In genomic region chr19:45821832-45822231, GRCm38 (mm10) we compare ENCODE assay signal across 17 mouse cellular contexts. TPM values are rescaled to one million over a fixed set of nuclear protein-coding genes. Genes with fewer than 3 reads are reported as not detected.
DNase-seq lines count a peak whose midpoint lies in the region; ATAC-seq and TF ChIP-seq lines count a peak whose summit lies in the region.
"Had no signal": no experiment of that assay in that cellular context is flagged by ENCODE, and none has a peak within 500 bp of the region (broad histone marks: within the 10 kb centered on the region; RNA-seq: fewer than 3 reads in every experiment).

No protein-coding gene starts in this region.

- DNase-seq in left cerebral cortex, postnatal 4 days: peak; percentile 76
- DNase-seq in left cerebral cortex, adult 11 months (ENCODE audit: low spot score): no peak
- DNase-seq in cerebellum, adult 8-10 months: peak; percentile 23
- peak; percentile 68 for DNase-seq in midbrain, postnatal 0 days (ENCODE audit: low spot score)
- DNase-seq: gastrocnemius, postnatal 36 days; kidney, adult 18-20 months; kidney, postnatal 14 days; thymus, postnatal 25 days had no signal

- peaks cover 12% of the 10 kb centered on the region for H3K4me1 ChIP-seq in forebrain, embryonic 15.5 days
- H3K4me1 ChIP-seq in forebrain, embryonic 12.5 days: peaks cover 7% of the 10 kb centered on the region; the same call in 1 of the 2 replicates
- H3K4me1 ChIP-seq in midbrain, postnatal 0 days (ENCODE audit: insufficient read depth, low read length): no peaks in the 10 kb centered on the region
- 0 out of 2 replicates have a peak, but pooled peaks cover 9% of the 10 kb centered on the region for H3K4me1 ChIP-seq in liver, embryonic 12.5 days

- no peaks in the 10 kb centered on the region for H3K27me3 ChIP-seq in forebrain, embryonic 15.5 days
- peaks cover 7% of the 10 kb centered on the region; the same call in 1 of the 2 replicates for H3K27me3 ChIP-seq in forebrain, embryonic 12.5 days
- no peaks in the 10 kb centered on the region for H3K27me3 ChIP-seq in midbrain, postnatal 0 days (ENCODE audit: insufficient read depth, low read length)
- peaks cover 11% of the 10 kb centered on the region for H3K27me3 ChIP-seq in liver, embryonic 12.5 days (replicated peaks)
- H3K27me3 ChIP-seq: embryonic facial prominence, embryonic 13.5 days; lung, embryonic 15.5 days; Patski had no signal

- no peaks in the 10 kb centered on the region; the same call in 1 of the 2 replicates for H3K36me3 ChIP-seq in forebrain, embryonic 15.5 days
- no peaks in the 10 kb centered on the region for H3K36me3 ChIP-seq in forebrain, embryonic 12.5 days (replicated peaks)
- H3K36me3 ChIP-seq in midbrain, postnatal 0 days (ENCODE audit: insufficient read depth, low read length): peaks cover 5% of the 10 kb centered on the region
- H3K36me3 ChIP-seq in liver, embryonic 12.5 days: peaks cover 4% of the 10 kb centered on the region; the same call in 1 of the 2 replicates
- H3K36me3 ChIP-seq: lung, embryonic 15.5 days had no signal

- intact Hi-C loops in left cerebral cortex, postnatal 4 days (cut with DNase I): no loop called here

- H3K4me3 ChIP-seq in forebrain, embryonic 15.5 days: no peak overlapping the region
- H3K4me3 ChIP-seq in forebrain, embryonic 12.5 days (replicated peaks): no peak overlapping the region
- no peak overlapping the region for H3K4me3 ChIP-seq in midbrain, postnatal 0 days (ENCODE audit: low read depth, low read length)
- no peak overlapping the region for H3K4me3 ChIP-seq in liver, embryonic 12.5 days
- H3K4me3 ChIP-seq: embryonic facial prominence, embryonic 13.5 days; heart, embryonic 10.5 days; lung, embryonic 15.5 days had no signal

- no peak for TF ChIP-seq CTCF in midbrain, postnatal 0 days (IDR thresholded peaks at IDR 0.05)

- 37% methylated on average over 5 of the region's 5 CpGs for WGBS in forebrain, embryonic 15.5 days
- 63% methylated on average over 5 of the region's 5 CpGs for whole genome bisulfite sequencing in forebrain, embryonic 12.5 days
- WGBS in midbrain, postnatal 0 days: 63% methylated on average over 5 of the region's 5 CpGs
- 69% methylated on average over 5 of the region's 5 CpGs for WGBS in liver, embryonic 12.5 days (ENCODE audit: insufficient replicate concordance)

- no peak overlapping the region for H3K4me2 ChIP-seq in forebrain, embryonic 15.5 days (replicated peaks)
- no peak overlapping the region for H3K4me2 ChIP-seq in forebrain, embryonic 12.5 days
- no peak overlapping the region for H3K4me2 ChIP-seq in midbrain, postnatal 0 days (ENCODE audit: low read depth, low read length, poor library complexity, severe bottlenecking)
- no peak overlapping the region for H3K4me2 ChIP-seq in liver, embryonic 12.5 days
- H3K4me2 ChIP-seq: embryonic facial prominence, embryonic 13.5 days; lung, embryonic 15.5 days had no signal

- no peaks in the 10 kb centered on the region for H3K9me3 ChIP-seq in forebrain, embryonic 15.5 days
- H3K9me3 ChIP-seq in forebrain, embryonic 12.5 days: no peaks in the 10 kb centered on the region
- no peaks in the 10 kb centered on the region for H3K9me3 ChIP-seq in midbrain, postnatal 0 days (ENCODE audit: low read length)
- no peaks in the 10 kb centered on the region for H3K9me3 ChIP-seq in liver, embryonic 12.5 days (replicated peaks)
- H3K9me3 ChIP-seq: embryonic facial prominence, embryonic 13.5 days; heart, embryonic 10.5 days; lung, embryonic 15.5 days had no signal

- ATAC-seq in forebrain, embryonic 15.5 days (replicated peaks): 0 out of 2 replicates have a peak, but pooled peaks have one; percentile 61
- ATAC-seq in forebrain, embryonic 12.5 days (ENCODE audit: low FRiP score): no peak
- no peak for ATAC-seq in midbrain, postnatal 0 days (ENCODE audit: low FRiP score)
- ATAC-seq in liver, embryonic 12.5 days: no peak
- ATAC-seq: Patski had no signal

- no peak overlapping the region for H3K9ac ChIP-seq in forebrain, embryonic 15.5 days (replicated peaks)
- H3K9ac ChIP-seq in forebrain, embryonic 12.5 days: no peak overlapping the region
- H3K9ac ChIP-seq in midbrain, postnatal 0 days (replicated peaks; ENCODE audit: low read length, poor library complexity, severe bottlenecking): no peak overlapping the region
- H3K9ac ChIP-seq in liver, embryonic 12.5 days: no peak overlapping the region
- H3K9ac ChIP-seq: embryonic facial prominence, embryonic 13.5 days; lung, embryonic 15.5 days had no signal

- H3K27ac ChIP-seq in forebrain, embryonic 15.5 days (replicated peaks): peak overlapping the region; percentile 28; the same call in 1 of the 2 replicates
- H3K27ac ChIP-seq in forebrain, embryonic 12.5 days: no peak overlapping the region
- no peak overlapping the region for H3K27ac ChIP-seq in midbrain, postnatal 0 days (ENCODE audit: low read depth, low read length)
- H3K27ac ChIP-seq in liver, embryonic 12.5 days: no peak overlapping the region
- H3K27ac ChIP-seq: embryonic facial prominence, embryonic 13.5 days; heart, embryonic 10.5 days; lung, embryonic 15.5 days had no signal

RNA-seq across cellular contexts. Expression of gene Kcnip2, which starts 6.0 kb away (rescaled TPM):
- polyA plus RNA-seq in forebrain, embryonic 15.5 days (2015; fragmentation: Nextera tagmentation; extraction: Ambion mirVana): 8.4 and 9.9 TPM in 2 replicates
- polyA plus RNA-seq in forebrain, embryonic 12.5 days (2016; fragmentation: Nextera tagmentation; extraction: Ambion mirVana): 2.7 and 4.0 TPM in 2 replicates
- 10 to 100 TPM; 61.2 to 67.7 TPM for total RNA-seq in left cerebral cortex, postnatal 4 days (2021)
- 13.7 and 21.2 TPM in 2 replicates for total RNA-seq in midbrain, postnatal 0 days (2014; rRNA removed)
- polyA plus RNA-seq in midbrain, postnatal 0 days (2015; fragmentation: Nextera tagmentation; extraction: Ambion mirVana): 12.0 and 14.2 TPM in 2 replicates
- polyA plus RNA-seq in liver, embryonic 12.5 days (2016; fragmentation: Nextera tagmentation; extraction: Ambion mirVana): 1.3 and 1.4 TPM in 2 replicates
- total RNA-seq: common myeloid progenitor, adult 5-6 weeks; liver, adult 2 months had no signal

RNA-seq across cellular contexts. Expression of gene Mgea5, which starts 38.2 kb away (rescaled TPM):
- polyA plus RNA-seq in forebrain, embryonic 15.5 days (2015; fragmentation: Nextera tagmentation; extraction: Ambion mirVana): 93.6 and 94.5 TPM in 2 replicates
- 94.7 and 105 TPM in 2 replicates for polyA plus RNA-seq in forebrain, embryonic 12.5 days (2016; fragmentation: Nextera tagmentation; extraction: Ambion mirVana)
- 100 to 1,000 TPM; 207 to 210 TPM for total RNA-seq in left cerebral cortex, postnatal 4 days (2021)
- 145 and 210 TPM in 2 replicates for total RNA-seq in midbrain, postnatal 0 days (2014; rRNA removed)
- 55.9 and 78.2 TPM in 2 replicates for polyA plus RNA-seq in midbrain, postnatal 0 days (2015; fragmentation: Nextera tagmentation; extraction: Ambion mirVana)
- 34.8 and 37.9 TPM in 2 replicates for polyA plus RNA-seq in liver, embryonic 12.5 days (2016; fragmentation: Nextera tagmentation; extraction: Ambion mirVana)
